Mouse (Mus musculus): ENCODE measurements around the gene Krtap29-1. TPM values are rescaled to one million over a fixed set of nuclear protein-coding genes. Genes with fewer than 3 reads are reported as not detected.

The Krtap29-1 gene
- polyA plus RNA-seq, 1 experiment, result not detected

- no peak for DNase-seq (ENCODE audit: extremely low spot score in 1 of 2, low spot score in 1 of 2)
These were observed 14.6 kb downstream of the Krtap29-1 start for GRCm38 (mm10) chr11:99964213-99964612.

GRCm38 (mm10) chr11:99948175-99948574, 30.7 kb downstream of the Krtap29-1 start, which contains the start of gene Krtap9-5:
Gene Krtap9-5 (plus strand): TSS chr11:99948475.
- DNase-seq (ENCODE audit: extremely low spot score in 1 of 2, low spot score in 1 of 2), result no peak

- DNase-seq (ENCODE audit: extremely low spot score in 1 of 2, low spot score in 1 of 2), result no peak
These were observed 41.0 kb downstream of the Krtap29-1 start for GRCm38 (mm10) chr11:99937751-99938264.

GRCm38 (mm10) chr11:99935991-99936390, 42.9 kb downstream of the Krtap29-1 start, which contains the start of gene Krtap31-2:
Gene Krtap31-2 (plus strand): TSS chr11:99936291.
- DNase-seq (ENCODE audit: extremely low spot score in 1 of 2, low spot score in 1 of 2), result no peak

Other genes with a start within 250 kb of the Krtap29-1 start
- not detected in 2 replicates for gene Gm14180, start 244.8 kb downstream of the Krtap29-1 start, polyA plus RNA-seq (2012; rRNA removed)
- gene Gm11595, start 206.1 kb downstream of the Krtap29-1 start, polyA plus RNA-seq (2012; rRNA removed), result not detected in 2 replicates
- gene Krtap4-8, start 198.3 kb downstream of the Krtap29-1 start, polyA plus RNA-seq (2012; rRNA removed), result not detected in 2 replicates
- not detected in 2 replicates for gene Krtap4-9, start 193.9 kb downstream of the Krtap29-1 start, polyA plus RNA-seq (2012; rRNA removed)
- gene Gm11596, start 185.6 kb downstream of the Krtap29-1 start, polyA plus RNA-seq (2012; rRNA removed), result not detected in 2 replicates
- gene Gm11569, start 180.1 kb downstream of the Krtap29-1 start, polyA plus RNA-seq (2012; rRNA removed), result not detected in 2 replicates
- not detected in 2 replicates for gene Gm11554, start 174.6 kb downstream of the Krtap29-1 start, polyA plus RNA-seq (2012; rRNA removed)
- gene Krtap4-13, start 169.2 kb downstream of the Krtap29-1 start, polyA plus RNA-seq (2012; rRNA removed), result not detected in 2 replicates
- not detected in 2 replicates for gene Gm11564, start 163.4 kb downstream of the Krtap29-1 start, polyA plus RNA-seq (2012; rRNA removed)
- gene 2300003K06Rik, start 141.0 kb downstream of the Krtap29-1 start, polyA plus RNA-seq (2012; rRNA removed), result not detected in 2 replicates
- not detected in 2 replicates for gene Krtap4-16, start 127.4 kb downstream of the Krtap29-1 start, polyA plus RNA-seq (2012; rRNA removed)
- not detected in 2 replicates for gene Gm11568, start 121.1 kb downstream of the Krtap29-1 start, polyA plus RNA-seq (2012; rRNA removed)
- not detected in 2 replicates for gene Gm11559, start 114.6 kb downstream of the Krtap29-1 start, polyA plus RNA-seq (2012; rRNA removed)
- gene Krtap9-1, start 105.7 kb downstream of the Krtap29-1 start, polyA plus RNA-seq (2012; rRNA removed), result not detected in 2 replicates
- not detected in 2 replicates for gene Gm11567, start 99.9 kb downstream of the Krtap29-1 start, polyA plus RNA-seq (2012; rRNA removed)
- gene Krtap31-1, start 71.1 kb downstream of the Krtap29-1 start, polyA plus RNA-seq (2012; rRNA removed), result not detected in 2 replicates
- gene Gm11565, start 64.3 kb downstream of the Krtap29-1 start, polyA plus RNA-seq (2012; rRNA removed), result not detected in 2 replicates
- gene Krtap31-2, start 42.8 kb downstream of the Krtap29-1 start, polyA plus RNA-seq (2012; rRNA removed), result not detected in 2 replicates
- gene Krtap9-5, start 30.6 kb downstream of the Krtap29-1 start, polyA plus RNA-seq (2012; rRNA removed), result not detected in 2 replicates
- 0.08 TPM in 1 of 2 replicates, not detected in the other for gene Krtap16-1, start 7.5 kb upstream of the Krtap29-1 start, polyA plus RNA-seq (2012; rRNA removed)
- not detected in 2 replicates for gene Krtap17-1, start 14.9 kb upstream of the Krtap29-1 start, polyA plus RNA-seq (2012; rRNA removed)
- gene Krt33a, start 37.2 kb upstream of the Krtap29-1 start, polyA plus RNA-seq (2012; rRNA removed), result not detected in 2 replicates
- gene Krt33b, start 50.8 kb upstream of the Krtap29-1 start, polyA plus RNA-seq (2012; rRNA removed), result not detected in 2 replicates
- gene Krt34, start 62.5 kb upstream of the Krtap29-1 start, polyA plus RNA-seq (2012; rRNA removed), result not detected in 2 replicates
- gene Krt31, start 71.5 kb upstream of the Krtap29-1 start, polyA plus RNA-seq (2012; rRNA removed), result not detected in 2 replicates
- gene Krt32, start 109.2 kb upstream of the Krtap29-1 start, polyA plus RNA-seq (2012; rRNA removed), result 0.06 TPM in 1 of 2 replicates, not detected in the other
- gene Krt35, start 117.2 kb upstream of the Krtap29-1 start, polyA plus RNA-seq (2012; rRNA removed), result not detected in 2 replicates
- gene Krt36, start 126.6 kb upstream of the Krtap29-1 start, polyA plus RNA-seq (2012; rRNA removed), result not detected in 2 replicates
- not detected in 2 replicates for gene Krt13, start 142.5 kb upstream of the Krtap29-1 start, polyA plus RNA-seq (2012; rRNA removed)
- not detected in 2 replicates for gene Krt15, start 156.9 kb upstream of the Krtap29-1 start, polyA plus RNA-seq (2012; rRNA removed)
- gene Krt19, start 169.6 kb upstream of the Krtap29-1 start, polyA plus RNA-seq (2012; rRNA removed), result 1.6 and 3.7 TPM in 2 replicates
- gene Krt9, start 214.2 kb upstream of the Krtap29-1 start, polyA plus RNA-seq (2012; rRNA removed), result 8.3 and 9.4 TPM in 2 replicates
- gene Krt14, start 228.5 kb upstream of the Krtap29-1 start, polyA plus RNA-seq (2012; rRNA removed), result 0.08 and 0.12 TPM in 2 replicates

Measured in frontal cortex, adult 2 months (tissue).